Mouse (Mus musculus) erythroid progenitor cell, adult 5-6 weeks (primary cell): ENCODE results near the gene Fam162a. TPM values are rescaled to one million over a fixed set of nuclear protein-coding genes. Genes with fewer than 3 reads are reported as not detected.

Source experiments
- total RNA-seq, 2 experiments: library from RNA; stranded (forward) in 1 of 2; stranded (reverse) in 1 of 2; fragments of 150-400 nt in 1 of 2; fragments of 186-747, 209-891 nt in 1 of 2; gene quantifications; 2 replicates each; pipeline versions ENCODE4 v1.2.3 to v1.2.4; 2015 to 2017; ENCODE audit warnings: low replicate concordance in 2 of 2

Fam162a gene
- total RNA-seq, 2 experiments from 2014 or later, result 15.1 to 24.8 TPM

Other genes with a start within 250 kb of the Fam162a start
- gene Parp14, start 200.1 kb downstream of the Fam162a start, total RNA-seq (2015; ENCODE audit: low replicate concordance), result 14.8 and 28.5 TPM in 2 replicates
- 31.6 and 33.5 TPM in 2 replicates for gene Parp14, start 200.1 kb downstream of the Fam162a start, total RNA-seq (2017; ENCODE audit: low replicate concordance)
- 30.6 and 35.0 TPM in 2 replicates for gene Parp9, start 133.1 kb downstream of the Fam162a start, total RNA-seq (2015; ENCODE audit: low replicate concordance)
- gene Parp9, start 133.1 kb downstream of the Fam162a start, total RNA-seq (2017; ENCODE audit: low replicate concordance), result 41.1 and 48.7 TPM in 2 replicates
- gene Dtx3l, start 132.4 kb downstream of the Fam162a start, total RNA-seq (2015; ENCODE audit: low replicate concordance), result 15.9 and 20.5 TPM in 2 replicates
- 19.8 and 21.4 TPM in 2 replicates for gene Dtx3l, start 132.4 kb downstream of the Fam162a start, total RNA-seq (2017; ENCODE audit: low replicate concordance)
- 80.1 and 99.1 TPM in 2 replicates for gene Kpna1, start 92.8 kb downstream of the Fam162a start, total RNA-seq (2015; ENCODE audit: low replicate concordance)
- 62.0 and 112 TPM in 2 replicates for gene Kpna1, start 92.8 kb downstream of the Fam162a start, total RNA-seq (2017; ENCODE audit: low replicate concordance)
- 6.5 and 10.9 TPM in 2 replicates for gene Wdr5b, start 30.4 kb downstream of the Fam162a start, total RNA-seq (2015; ENCODE audit: low replicate concordance)
- 4.5 and 5.1 TPM in 2 replicates for gene Wdr5b, start 30.4 kb downstream of the Fam162a start, total RNA-seq (2017; ENCODE audit: low replicate concordance)
- 3.2 and 12.6 TPM in 2 replicates for gene Ccdc58, start 91 bp upstream of the Fam162a start, total RNA-seq (2015; ENCODE audit: low replicate concordance)
- gene Ccdc58, start 91 bp upstream of the Fam162a start, total RNA-seq (2017; ENCODE audit: low replicate concordance), result 8.0 and 33.3 TPM in 2 replicates
- not detected in 2 replicates for gene Csta1, start 59.6 kb upstream of the Fam162a start, total RNA-seq (2015; ENCODE audit: low replicate concordance)
- gene Csta1, start 59.6 kb upstream of the Fam162a start, total RNA-seq (2017; ENCODE audit: low replicate concordance), result not detected in 2 replicates
- 38.6 and 78.4 TPM in 2 replicates for gene Stfa2l1, start 85.2 kb upstream of the Fam162a start, total RNA-seq (2015; ENCODE audit: low replicate concordance)
- gene Stfa2l1, start 85.2 kb upstream of the Fam162a start, total RNA-seq (2017; ENCODE audit: low replicate concordance), result 1.4 and 19.2 TPM in 2 replicates
- 10.5 and 24.1 TPM in 2 replicates for gene Gm5483, start 112.6 kb upstream of the Fam162a start, total RNA-seq (2015; ENCODE audit: low replicate concordance)
- 8.0 TPM in 1 of 2 replicates, not detected in the other for gene Gm5483, start 112.6 kb upstream of the Fam162a start, total RNA-seq (2017; ENCODE audit: low replicate concordance)
- not detected in 2 replicates for gene Gm5416, start 138.8 kb upstream of the Fam162a start, total RNA-seq (2015; ENCODE audit: low replicate concordance)
- gene Gm5416, start 138.8 kb upstream of the Fam162a start, total RNA-seq (2017; ENCODE audit: low replicate concordance), result not detected in 2 replicates
- gene 2010005H15Rik, start 149.9 kb upstream of the Fam162a start, total RNA-seq (2015; ENCODE audit: low replicate concordance), result not detected in 2 replicates
- not detected in 2 replicates for gene 2010005H15Rik, start 149.9 kb upstream of the Fam162a start, total RNA-seq (2017; ENCODE audit: low replicate concordance)
- not detected in 2 replicates for gene Stfa1, start 205.4 kb upstream of the Fam162a start, total RNA-seq (2015; ENCODE audit: low replicate concordance)
- gene Stfa1, start 205.4 kb upstream of the Fam162a start, total RNA-seq (2017; ENCODE audit: low replicate concordance), result not detected in 2 replicates